Mouse (Mus musculus): Measurements from ENCODE around the gene Abca8b. TPM values are rescaled to one million over a fixed set of nuclear protein-coding genes. Genes with fewer than 3 reads are reported as not detected.
A peak's percentile ranks its signal among the peaks of the same experiment; 100 is the strongest.
"Not testable (repeated sequence)": the region's sequence is repeated elsewhere in the genome, so short reads cannot be mapped to it uniquely, and the experiment has no call there.

Abca8b gene
- polyA plus RNA-seq (2012; rRNA removed): 7.6 and 9.7 TPM in 2 replicates

DNA sequence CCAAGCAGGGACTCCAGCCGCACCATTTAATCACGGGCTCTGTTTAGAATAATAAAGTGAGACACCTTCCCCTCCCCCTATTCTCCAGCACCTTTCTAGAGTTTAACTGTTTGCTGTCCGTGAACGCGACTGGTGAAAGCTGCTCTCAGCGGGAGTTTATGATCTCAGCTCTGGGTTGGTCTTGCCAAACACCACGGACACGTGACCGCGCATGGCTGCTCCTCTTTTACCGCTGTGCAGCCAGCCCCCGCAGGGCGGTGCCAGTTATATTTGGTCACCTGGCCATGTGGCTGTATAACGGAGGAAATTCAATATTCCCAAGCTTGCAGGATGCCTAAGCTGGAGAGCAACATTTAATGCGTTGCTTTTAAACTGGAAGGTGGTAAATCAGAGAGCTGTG, at the start of gene Abca8b:
Gene Abca8b (minus strand): TSS at position 222 of the 400 bp plus-strand sequence.
- DNase-seq (ENCODE audit: extremely low spot score in 1 of 2, low spot score in 1 of 2): peak; percentile 77 to 88

DNA sequence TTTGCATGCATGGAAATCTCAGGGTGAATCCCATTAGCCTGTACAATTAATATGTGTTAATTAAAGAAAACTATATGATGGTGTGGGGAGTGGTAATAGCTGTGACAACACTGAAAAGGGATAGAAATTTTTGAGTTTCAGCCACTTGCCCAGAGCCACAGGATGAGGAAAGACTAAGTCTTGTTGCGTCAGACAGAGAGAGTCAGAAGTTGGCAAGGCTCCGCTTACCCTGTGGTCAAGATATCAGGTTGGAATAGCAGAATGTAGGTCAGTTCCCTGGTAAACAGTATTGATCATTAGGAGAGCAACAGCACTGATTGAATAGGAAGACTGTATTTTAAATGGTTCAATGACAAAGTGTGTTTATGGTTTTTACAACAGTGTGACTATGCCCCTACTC, 42.1 kb upstream of the Abca8b start:
- no peak for DNase-seq (ENCODE audit: extremely low spot score in 1 of 2, low spot score in 1 of 2)

DNA sequence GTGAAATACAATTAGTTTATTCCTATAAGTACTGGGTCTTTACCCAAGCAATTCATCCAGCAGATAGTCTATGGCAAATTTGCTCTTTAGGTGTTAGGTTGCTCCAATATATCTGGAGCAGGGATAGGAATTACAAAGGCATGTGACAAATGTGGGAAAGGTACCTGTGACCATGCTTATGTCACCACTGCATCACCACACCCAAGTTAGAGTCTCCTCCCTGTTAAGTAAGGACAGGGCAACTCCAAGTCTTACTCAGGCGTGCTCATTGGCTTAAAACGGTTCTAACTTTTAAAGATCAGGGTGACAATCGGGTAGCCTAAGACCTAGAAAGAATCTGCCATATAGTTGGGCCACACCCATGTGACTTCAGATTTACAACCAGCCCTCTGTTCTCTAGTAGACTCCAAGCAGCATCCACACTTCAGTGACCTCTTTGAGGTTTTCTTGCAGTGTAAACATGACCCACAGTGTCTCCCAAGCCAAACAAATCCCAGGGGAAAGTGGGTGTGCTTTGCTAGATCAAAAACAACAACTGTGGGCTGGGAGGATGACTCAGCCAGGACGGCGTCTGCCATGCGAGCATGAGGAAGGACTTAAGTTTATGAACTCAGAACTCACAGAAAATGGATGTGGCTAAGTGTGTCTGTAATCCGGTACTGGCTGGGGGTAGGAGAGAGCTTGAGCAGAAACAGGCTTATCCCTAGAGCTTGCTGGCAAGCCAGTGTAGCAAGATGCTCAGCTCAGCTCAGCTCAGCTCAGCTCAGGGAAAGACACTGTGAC, 33.5 kb upstream of the Abca8b start:
- DNase-seq (ENCODE audit: extremely low spot score in 1 of 2, low spot score in 1 of 2): peak in 1 of 2 experiments; percentile 2

DNA sequence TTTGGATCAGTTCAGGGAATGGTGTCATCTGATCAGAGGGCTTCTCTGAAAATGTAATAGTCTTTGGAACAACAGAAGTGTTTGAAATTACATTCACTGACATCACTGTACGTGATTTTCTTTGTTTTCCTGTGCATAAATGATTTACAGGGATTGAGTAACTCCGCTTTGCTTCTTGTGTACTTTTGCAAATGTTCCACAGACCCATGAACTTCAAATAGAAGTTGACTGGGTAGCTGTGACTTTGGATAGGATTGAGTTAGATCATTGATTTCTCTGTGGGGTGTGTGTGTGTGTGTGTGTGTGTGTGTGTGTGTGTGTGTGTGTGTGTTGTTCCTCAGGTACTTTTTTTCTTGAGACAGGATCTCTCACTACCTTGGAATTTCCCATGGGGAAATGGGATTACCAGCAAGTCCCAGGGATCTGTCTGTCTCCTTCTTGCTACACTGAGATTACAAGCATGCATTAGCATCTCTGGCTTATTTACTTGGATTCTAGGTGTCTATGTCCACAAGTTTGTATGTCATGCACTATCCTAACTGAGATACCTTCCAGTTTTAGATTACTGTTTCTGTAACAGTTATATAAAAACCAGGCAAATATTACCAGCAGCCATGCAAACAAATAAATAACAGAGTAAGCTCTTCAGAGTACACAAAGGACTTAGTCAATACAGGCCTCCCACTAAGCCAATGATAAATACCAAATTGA, 15.3 kb upstream of the Abca8b start:
- no peak for DNase-seq (ENCODE audit: extremely low spot score in 1 of 2, low spot score in 1 of 2)

DNA sequence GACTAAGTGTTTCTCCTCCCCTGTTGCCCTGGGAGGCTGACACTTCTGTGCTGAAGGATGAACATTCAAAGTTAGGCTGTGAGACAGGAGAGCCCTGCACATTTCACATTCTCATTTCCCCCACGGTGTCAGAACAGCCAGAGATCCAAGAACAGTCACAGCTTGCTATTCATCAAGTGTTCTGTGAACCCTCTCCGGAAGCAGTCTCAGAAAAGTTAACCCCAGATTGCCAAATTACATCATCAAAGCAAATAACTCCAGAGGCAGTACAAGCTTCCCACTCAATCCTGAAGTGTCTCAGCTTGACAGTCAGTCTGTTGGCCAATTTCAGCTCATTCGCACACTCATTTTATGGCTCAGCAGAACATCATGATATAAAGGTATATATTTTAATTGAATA, 632 bp downstream of the Abca8b start:
- DNase-seq (ENCODE audit: extremely low spot score in 1 of 2, low spot score in 1 of 2): peak; percentile 28 to 63

DNA sequence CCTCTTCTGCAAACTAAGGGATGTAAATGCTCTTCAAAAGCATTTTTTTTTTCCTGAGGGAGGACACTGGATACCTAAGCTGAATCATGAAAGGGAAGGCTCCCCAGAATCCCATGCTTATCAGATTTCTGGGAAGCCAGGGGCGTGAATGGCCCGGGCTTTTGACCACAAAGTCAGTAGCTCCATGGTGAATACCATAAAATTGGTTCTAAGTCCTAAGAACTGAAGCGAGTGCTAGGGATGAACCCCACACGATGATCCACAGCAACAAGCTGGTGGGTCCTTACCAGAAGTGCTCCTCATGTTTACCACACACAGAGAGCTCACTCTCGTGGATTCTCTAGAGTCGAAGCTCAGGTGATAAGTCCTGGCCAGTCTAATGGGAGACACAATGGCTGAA, 1.6 kb downstream of the Abca8b start:
- DNase-seq (ENCODE audit: extremely low spot score in 1 of 2, low spot score in 1 of 2): no peak

DNA sequence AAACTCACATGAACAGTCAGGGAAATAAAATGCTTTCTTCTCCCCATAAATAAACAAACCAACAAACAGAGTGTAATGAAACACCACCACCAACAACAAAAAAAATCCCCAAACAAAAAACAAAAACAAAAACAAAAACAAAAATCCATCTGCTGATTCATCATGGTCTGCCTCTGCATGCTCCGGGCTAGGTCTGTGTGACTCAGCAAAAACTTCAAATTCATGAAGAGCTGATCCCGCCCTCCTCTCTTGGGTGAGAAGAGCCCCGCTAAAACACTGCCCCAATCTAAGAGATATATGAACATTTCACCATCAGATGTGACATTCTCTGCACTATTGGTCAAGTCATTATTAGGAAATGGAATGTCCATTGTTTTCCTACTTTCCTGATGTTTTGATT, 4.4 kb downstream of the Abca8b start:
- peak in 1 of 2 experiments; percentile 25 for DNase-seq (ENCODE audit: extremely low spot score in 1 of 2, low spot score in 1 of 2)

DNA sequence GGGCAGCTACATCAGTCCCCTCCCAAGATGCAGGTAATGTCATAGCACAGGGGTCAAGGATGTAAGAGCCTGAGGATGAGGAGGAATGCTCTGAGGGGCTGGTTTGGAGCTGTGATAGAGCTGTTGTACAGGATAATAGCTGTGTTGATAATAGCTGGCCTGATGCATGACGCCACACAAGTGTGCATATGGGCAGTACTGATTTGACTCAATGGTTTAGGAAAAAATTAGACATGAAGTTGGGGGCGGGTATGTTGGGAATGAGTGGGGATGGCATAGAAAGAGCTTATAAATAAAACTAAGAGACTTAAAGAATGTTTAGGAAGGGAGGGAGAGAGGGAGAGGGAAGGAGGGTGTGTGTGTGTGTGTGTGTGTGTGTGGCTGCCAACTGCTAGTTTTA, 5.4 kb downstream of the Abca8b start:
- no peak for DNase-seq (ENCODE audit: extremely low spot score in 1 of 2, low spot score in 1 of 2)

DNA sequence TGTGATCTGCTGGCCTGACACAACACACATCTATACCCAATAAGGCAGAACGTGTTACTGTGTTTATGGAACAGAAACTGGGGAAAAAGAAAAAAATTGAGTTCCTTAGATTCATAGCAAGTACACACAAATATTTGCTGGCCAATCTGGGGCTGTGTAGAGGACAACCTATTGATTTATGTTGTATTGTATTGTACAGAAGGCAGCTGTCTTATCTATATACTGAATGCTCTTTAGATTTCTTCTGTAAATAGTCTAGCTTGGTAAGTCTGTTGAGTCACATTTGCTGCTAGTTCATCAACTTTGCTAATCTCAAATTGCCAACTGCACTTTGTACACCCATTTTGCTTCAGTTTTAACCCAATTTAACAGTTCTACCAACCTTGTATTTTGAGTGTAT, 7.5 kb downstream of the Abca8b start:
- no peak for DNase-seq (ENCODE audit: extremely low spot score in 1 of 2, low spot score in 1 of 2)

DNA sequence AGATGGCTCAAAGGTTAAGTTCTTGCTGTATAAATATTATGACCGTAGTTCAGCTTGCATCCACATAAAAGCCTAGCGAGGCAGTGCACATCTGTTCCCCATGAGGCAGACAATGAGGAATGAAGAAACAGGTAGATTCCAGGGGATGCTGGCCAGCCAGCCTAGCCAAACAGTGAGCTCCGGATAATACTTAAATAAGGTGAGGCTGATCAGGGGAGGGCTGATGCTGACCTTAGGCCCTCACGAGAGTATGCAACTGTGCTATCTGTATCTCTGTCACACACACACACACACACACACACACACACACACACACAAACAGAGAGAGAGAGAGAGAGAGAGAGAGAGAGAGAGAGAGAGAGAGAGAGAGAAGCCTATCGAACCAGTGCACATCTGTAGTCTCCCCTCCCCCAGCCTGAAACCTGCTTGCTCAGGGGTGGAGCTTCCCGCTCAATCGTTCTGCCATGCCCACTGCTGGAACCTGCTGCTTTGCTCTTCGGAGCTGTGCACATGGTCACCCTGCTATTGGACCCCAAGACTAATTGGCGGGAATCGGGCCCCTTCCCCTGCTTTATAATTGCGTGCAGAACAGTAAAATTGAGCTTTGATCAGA, 8.1 kb downstream of the Abca8b start:
- not testable (repeated sequence) for DNase-seq (ENCODE audit: extremely low spot score in 1 of 2, low spot score in 1 of 2)

DNA sequence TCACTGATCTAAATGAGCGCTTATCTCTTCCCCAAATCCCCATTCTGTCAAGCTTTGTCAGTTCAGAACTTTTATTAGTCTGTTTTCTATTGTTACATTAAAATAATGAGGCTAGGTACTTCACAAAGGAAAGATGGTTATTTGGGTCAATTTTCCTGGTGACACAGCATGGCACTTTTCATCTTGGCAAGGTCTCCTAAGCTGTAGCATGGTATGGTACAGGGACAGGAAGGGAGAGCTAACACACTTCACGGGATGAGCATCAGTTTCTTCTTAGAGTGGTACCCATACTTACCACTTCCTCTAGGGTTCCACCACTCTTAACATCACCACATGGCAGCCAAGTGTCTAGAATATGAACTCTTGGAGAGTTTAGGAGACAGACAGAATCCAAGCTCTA, 13.8 kb downstream of the Abca8b start:
- no peak for DNase-seq (ENCODE audit: extremely low spot score in 1 of 2, low spot score in 1 of 2)

DNA sequence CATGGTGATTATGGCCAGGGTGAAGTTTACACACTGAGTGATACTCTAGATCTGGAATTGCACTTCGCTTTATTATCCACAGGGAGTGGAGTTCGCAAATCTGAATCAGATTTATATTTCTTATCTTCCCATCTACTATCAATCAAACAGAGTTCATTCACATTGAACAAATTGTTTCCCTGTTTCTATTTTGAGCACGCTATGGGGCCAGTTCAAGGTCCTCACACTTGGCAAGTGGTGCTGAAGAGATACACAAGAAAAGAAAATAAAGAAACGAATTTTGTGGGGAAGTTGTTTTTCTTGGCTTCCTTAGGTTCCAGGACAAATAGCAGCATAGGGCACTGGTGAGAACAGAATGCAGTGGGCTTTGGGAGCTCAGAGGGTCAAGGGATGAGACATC, 25.1 kb downstream of the Abca8b start:
- no peak for DNase-seq (ENCODE audit: extremely low spot score in 1 of 2, low spot score in 1 of 2)

DNA sequence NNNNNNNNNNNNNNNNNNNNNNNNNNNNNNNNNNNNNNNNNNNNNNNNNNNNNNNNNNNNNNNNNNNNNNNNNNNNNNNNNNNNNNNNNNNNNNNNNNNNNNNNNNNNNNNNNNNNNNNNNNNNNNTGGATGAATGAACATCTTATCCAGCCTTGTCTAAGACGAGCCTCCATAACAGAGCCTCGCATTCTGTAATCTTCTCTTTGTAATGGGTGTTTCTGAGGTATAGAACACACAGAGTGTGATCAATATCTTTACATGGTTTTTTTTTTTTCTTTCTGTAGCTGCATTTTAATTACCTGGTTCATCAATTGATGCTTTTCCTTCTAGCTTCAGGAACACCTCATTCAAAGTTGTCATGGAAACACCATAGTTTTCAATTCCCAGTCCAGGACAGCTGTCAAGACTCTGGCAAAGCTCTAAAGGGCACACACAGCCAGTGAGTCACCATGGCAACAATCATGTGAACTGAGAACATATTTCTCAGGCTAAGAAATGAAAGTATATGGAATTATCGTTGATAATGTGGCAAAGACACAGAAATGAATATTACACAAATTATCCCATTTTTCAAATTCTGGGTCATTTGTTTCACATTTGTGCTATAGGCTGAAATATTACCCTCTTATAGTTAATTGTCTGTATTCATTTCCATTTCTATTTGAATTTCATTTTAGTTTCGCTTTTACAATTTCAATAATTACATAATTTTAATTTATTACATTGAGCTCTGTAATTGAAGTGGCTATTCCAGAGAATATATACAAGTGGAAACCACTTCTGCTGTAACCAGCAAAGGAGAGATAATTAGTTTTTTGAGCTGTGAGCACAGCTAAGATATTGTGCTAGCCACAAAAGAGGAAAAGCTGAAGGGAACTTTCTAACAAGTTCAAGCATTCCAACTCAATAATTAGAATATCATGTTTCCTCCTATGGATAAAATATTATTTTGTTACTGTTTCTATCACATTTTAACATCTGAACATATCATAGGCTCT, 33.9 kb downstream of the Abca8b start:
- DNase-seq (ENCODE audit: extremely low spot score in 1 of 2, low spot score in 1 of 2): peak in 1 of 2 experiments; percentile 19

DNA sequence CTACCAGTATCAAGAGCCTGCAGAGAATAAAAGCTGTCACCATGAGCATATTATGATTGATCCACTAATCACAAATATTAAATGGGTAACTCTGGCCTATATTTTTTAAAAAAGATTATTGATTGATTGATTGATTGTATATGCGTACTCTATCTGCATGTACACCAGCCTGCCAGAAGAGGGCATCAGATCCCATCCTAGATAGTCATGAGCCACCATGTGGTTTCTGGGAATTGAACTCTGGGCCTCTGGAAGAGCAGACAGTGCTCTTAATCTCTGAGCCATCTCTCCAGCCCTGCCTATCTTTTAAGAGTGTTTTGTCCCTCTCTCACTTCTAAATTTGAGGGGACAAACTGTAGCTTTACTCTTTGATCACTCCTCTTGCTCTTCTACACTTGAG, 40.5 kb downstream of the Abca8b start:
- DNase-seq (ENCODE audit: extremely low spot score in 1 of 2, low spot score in 1 of 2): no peak

DNA sequence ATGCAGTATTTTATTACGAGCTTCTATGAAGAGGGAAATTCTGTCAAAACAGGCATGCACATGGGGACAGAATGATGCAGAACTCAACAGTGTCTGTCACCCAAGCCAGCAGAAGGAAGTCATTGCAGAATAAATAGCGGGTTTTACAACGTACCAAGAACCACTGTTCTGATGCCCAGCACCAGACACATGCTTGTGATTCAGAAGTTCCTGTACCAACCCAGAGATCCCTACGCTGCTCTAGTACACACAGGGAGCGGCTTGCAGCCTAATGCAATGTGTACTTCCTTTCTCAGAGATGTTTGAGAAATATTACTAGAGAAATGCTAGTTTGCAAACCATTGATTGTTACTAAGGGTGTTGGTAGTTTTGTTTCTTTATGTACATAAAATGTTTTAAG, 58.7 kb downstream of the Abca8b start:
- DNase-seq (ENCODE audit: extremely low spot score in 1 of 2, low spot score in 1 of 2): no peak

DNA sequence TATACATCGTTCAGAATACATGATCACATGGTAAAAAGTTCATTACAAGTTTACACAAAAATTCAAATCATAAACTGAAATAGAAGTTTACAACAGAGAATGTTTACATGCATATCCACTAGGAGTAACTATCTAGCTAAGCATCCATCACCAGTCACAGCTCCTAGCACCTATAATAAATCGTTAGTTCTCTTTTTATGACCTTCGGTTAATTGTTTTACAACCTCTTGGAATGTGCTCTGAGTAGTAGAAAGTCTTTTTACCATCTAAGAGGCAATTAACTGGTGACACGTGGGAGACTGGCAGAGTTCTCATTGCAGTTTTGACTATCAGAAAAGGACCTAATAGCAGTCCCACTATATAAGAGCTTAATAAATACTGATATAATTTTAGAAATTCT, 62.4 kb downstream of the Abca8b start:
- DNase-seq (ENCODE audit: extremely low spot score in 1 of 2, low spot score in 1 of 2): not testable (repeated sequence)

DNA sequence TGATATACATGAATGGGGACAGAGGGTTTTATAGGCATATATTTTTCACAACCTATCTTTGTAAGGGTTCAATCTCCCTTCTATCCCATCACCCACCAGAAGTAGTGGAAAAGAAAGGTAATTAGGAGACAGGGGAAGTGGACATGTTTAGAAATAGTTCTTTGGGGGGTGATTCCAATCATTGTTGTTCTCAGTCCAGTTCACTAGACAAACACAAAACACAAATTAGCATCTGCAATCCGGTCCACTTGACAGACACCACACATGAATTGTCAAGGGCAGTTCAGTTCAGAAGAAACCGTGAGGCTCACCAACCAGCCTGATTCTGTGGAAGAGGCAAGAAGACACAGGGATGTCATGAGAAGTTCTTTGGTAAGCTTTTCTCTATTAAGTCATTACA, 67.2 kb downstream of the Abca8b start:
- DNase-seq (ENCODE audit: extremely low spot score in 1 of 2, low spot score in 1 of 2): no peak

DNA sequence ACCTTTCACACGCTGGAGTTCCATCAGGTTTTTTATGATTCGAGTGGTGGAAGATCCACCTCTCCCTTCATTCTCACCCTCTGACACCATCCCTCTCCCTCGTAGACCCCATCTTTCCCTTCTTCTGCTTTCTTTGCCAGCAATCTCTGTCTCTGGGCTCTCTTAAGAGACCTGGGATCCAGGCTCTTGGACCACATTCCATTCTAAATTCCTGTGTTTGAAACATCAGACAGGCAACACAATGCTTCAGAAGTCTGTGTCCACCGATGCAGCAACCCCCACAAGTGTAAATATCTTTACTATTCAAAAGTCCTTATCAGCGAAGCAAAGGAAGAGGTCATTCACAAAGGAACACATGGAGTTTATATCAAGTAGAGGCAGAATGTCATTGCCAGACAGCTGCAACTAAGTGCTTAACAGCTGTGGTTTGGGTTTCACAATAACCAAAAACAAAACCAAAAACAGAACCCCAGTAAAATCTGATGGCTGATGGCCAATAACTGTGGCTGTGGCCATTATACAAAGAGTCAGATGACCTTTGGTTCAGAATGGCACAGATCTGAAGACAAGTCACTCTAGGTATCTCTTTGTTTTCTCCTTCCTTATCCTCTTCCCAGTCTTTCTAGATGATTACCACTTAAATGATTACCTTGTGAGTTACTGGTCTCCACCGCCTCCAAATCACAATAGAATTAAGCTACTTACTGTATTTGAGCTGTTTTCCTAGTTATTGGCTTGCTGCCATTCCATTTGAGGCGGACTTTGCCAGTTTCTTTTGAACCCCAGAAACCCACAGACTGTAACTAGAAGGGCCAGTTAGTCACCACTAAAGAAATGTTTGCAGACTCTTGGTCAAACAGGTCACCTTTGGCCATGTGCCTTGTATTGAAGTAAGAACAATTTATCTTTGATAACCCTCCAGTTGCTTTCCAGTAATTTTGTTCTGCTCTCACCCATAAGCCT, 68.6 kb downstream of the Abca8b start:
- DNase-seq (ENCODE audit: extremely low spot score in 1 of 2, low spot score in 1 of 2): no peak

DNA sequence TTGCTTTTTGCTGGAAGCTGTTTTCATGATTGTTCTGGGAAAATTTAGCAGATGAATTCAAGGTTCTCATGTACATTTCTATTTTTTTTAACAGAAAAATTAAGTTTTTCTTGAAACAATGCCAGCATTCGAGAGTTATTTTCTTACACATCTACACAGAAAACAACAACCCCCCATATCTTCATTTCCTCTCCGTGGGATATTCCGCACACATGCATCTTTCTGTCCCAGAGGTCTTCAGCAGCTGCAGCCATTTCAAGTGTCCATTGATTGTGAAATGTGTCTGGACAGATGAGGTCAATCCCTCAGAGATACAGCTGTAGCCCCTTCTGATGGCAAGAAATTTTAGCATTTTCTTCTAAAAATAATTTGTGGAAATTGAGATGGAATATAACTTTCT, 73.4 kb downstream of the Abca8b start:
- DNase-seq (ENCODE audit: extremely low spot score in 1 of 2, low spot score in 1 of 2): no peak
